ENCODE assay signal across 20 mouse cellular contexts in the genomic region with DNA sequence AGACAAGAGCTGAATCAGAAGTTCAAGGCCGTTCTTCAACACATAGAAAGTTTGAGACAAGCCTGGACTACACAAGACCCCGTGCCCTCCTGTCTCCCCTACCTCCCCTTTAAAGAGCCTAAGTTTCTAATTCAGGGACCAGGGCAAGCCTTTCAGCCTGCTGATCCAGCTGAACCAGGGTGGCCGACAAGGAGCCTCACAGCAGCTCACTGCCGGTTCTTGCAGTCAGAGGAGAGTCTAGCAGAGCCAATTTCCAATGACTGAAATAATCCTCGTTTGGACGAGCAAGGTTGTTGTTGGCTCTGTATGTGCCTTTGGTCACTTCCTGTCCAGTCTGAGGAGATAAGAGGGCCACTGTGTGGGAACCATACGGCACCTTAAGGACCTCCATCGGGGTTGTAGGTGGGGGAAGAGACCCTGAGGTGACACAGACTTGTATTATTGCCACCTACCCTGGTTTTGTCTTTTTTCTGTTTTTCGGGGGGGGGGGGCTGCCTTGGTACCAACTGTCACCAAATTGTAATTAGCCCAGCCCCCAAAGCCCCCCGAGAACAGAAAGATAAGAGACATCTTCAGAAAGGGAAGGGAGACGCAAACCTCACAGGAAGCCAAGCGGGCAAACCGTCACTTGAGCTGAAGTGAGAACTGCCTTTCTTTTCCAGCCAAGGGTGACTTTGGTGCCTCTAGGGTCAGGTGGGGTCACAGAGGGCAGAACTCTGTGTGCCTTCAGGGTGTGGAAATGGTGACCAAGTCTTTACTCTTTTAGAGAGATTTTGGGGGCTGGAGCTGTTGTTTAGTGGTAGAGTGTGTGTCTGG. TPM values are rescaled to one million over a fixed set of nuclear protein-coding genes. Genes with fewer than 3 reads are reported as not detected.
A peak's percentile ranks its signal among the peaks of the same experiment; 100 is the strongest.
DNase-seq lines count a peak whose midpoint lies in the region; ATAC-seq lines count a peak whose summit lies in the region.
"Had no signal": no experiment of that assay in that cellular context is flagged by ENCODE, and none has a peak within 500 bp of the region (broad histone marks: within the 10 kb centered on the region; RNA-seq: fewer than 3 reads in every experiment).

No protein-coding gene starts in this region.

- intact Hi-C loops in left cerebral cortex, postnatal 25 days (cut with DNase I) = no loop called here

- no peak overlapping the region for H3K4me2 ChIP-seq in liver, embryonic 13.5 days
- no peak overlapping the region for H3K4me2 ChIP-seq in liver, embryonic 11.5 days
- H3K4me2 ChIP-seq in intestine, embryonic 16.5 days (ENCODE audit: low read depth, low read length) = no peak overlapping the region
- H3K4me2 ChIP-seq: forebrain, embryonic 13.5 days; limb, embryonic 12.5 days; lung, embryonic 14.5 days; midbrain, embryonic 12.5 days had no signal

- H3K27ac ChIP-seq in liver, embryonic 13.5 days = peak overlapping the region; percentile 53; the same call in 1 of the 2 replicates
- no peak overlapping the region for H3K27ac ChIP-seq in liver, embryonic 11.5 days (ENCODE audit: low read depth, low read length)
- H3K27ac ChIP-seq in intestine, embryonic 16.5 days (ENCODE audit: low read length) = no peak overlapping the region
- H3K27ac ChIP-seq: forebrain, embryonic 13.5 days; hindbrain, postnatal 0 days; limb, embryonic 12.5 days; midbrain, embryonic 12.5 days had no signal

- no peak for ATAC-seq in liver, embryonic 13.5 days (ENCODE audit: low read depth)
- no peak for ATAC-seq in liver, embryonic 11.5 days (replicated peaks; ENCODE audit: low FRiP score)
- 0 out of 2 replicates have a peak, but pooled peaks have one; percentile 41 for ATAC-seq in megakaryocyte, adult 5-6 weeks (ENCODE audit: poor library complexity, severe bottlenecking)
- no peak for ATAC-seq in intestine, embryonic 16.5 days
- ATAC-seq: forebrain, embryonic 13.5 days; hindbrain, postnatal 0 days had no signal

- no peak overlapping the region for H3K4me3 ChIP-seq in liver, embryonic 13.5 days (replicated peaks)
- H3K4me3 ChIP-seq in liver, embryonic 11.5 days (ENCODE audit: low read depth, low read length) = no peak overlapping the region
- H3K4me3 ChIP-seq in intestine, embryonic 16.5 days (ENCODE audit: low read length) = no peak overlapping the region
- H3K4me3 ChIP-seq: forebrain, embryonic 13.5 days; limb, embryonic 12.5 days; midbrain, embryonic 12.5 days; myocyte had no signal

- no peaks in the 10 kb centered on the region for H3K36me3 ChIP-seq in liver, embryonic 13.5 days
- no peaks in the 10 kb centered on the region for H3K36me3 ChIP-seq in liver, embryonic 11.5 days (ENCODE audit: control insufficient read depth, insufficient read depth, low read length)
- no peaks in the 10 kb centered on the region for H3K36me3 ChIP-seq in intestine, embryonic 16.5 days (ENCODE audit: control insufficient read depth, insufficient read depth, low read length)
- H3K36me3 ChIP-seq: G1E; limb, embryonic 12.5 days; midbrain, embryonic 12.5 days had no signal

- no peak for DNase-seq in liver, embryonic 13.5 days
- DNase-seq in liver, embryonic 11.5 days (ENCODE audit: low spot score) = no peak
- peak; percentile 68 for DNase-seq in c-Kit-positive CD71-negative TER-119-negative erythroid progenitor cells, embryonic 14.5 days (ENCODE audit: low read depth)
- peak; percentile 75 for DNase-seq in thymus, postnatal 14 days
- DNase-seq in left cerebral cortex, postnatal 25 days (ENCODE audit: low spot score in 2 of 2) = no peak
- DNase-seq: adrenal gland, adult 8-10 months; cerebellum, adult 8-10 months; heart, adult 18-20 months; kidney, adult 8-10 months; kidney, postnatal 36 days; layer of hippocampus, postnatal 36 days; lung, embryonic 14.5 days had no signal

- no peak overlapping the region for H3K9ac ChIP-seq in liver, embryonic 13.5 days
- H3K9ac ChIP-seq in liver, embryonic 11.5 days (ENCODE audit: low read depth, low read length) = no peak overlapping the region
- no peak overlapping the region for H3K9ac ChIP-seq in intestine, embryonic 16.5 days (ENCODE audit: low read depth, low read length)
- H3K9ac ChIP-seq: forebrain, embryonic 13.5 days; limb, embryonic 12.5 days; lung, embryonic 14.5 days; midbrain, embryonic 12.5 days had no signal

- H3K4me1 ChIP-seq in liver, embryonic 13.5 days (replicated peaks) = peaks cover 44% of the 10 kb centered on the region
- peaks cover 11% of the 10 kb centered on the region for H3K4me1 ChIP-seq in liver, embryonic 11.5 days (replicated peaks; ENCODE audit: control insufficient read depth, insufficient read depth, low read length)
- peaks cover 8% of the 10 kb centered on the region for H3K4me1 ChIP-seq in intestine, embryonic 16.5 days (ENCODE audit: control insufficient read depth, insufficient read depth, low read length)

- H3K27me3 ChIP-seq in liver, embryonic 13.5 days = peaks cover 15% of the 10 kb centered on the region
- H3K27me3 ChIP-seq in liver, embryonic 11.5 days (replicated peaks; ENCODE audit: control insufficient read depth, insufficient read depth, low read length) = 0 out of 2 replicates have a peak, but pooled peaks cover under 1% of the 10 kb centered on the region
- H3K27me3 ChIP-seq in intestine, embryonic 16.5 days (replicated peaks; ENCODE audit: control insufficient read depth, insufficient read depth, low read length) = 0 out of 2 replicates have a peak, but pooled peaks cover 2% of the 10 kb centered on the region

- 22% methylated on average over 13 of the region's 13 CpGs for WGBS in liver, embryonic 13.5 days (ENCODE audit: insufficient replicate concordance)
- 32% methylated on average over 13 of the region's 13 CpGs for WGBS in liver, embryonic 11.5 days
- WGBS in intestine, embryonic 16.5 days = 68% methylated on average over 13 of the region's 13 CpGs

- H3K9me3 ChIP-seq in liver, embryonic 13.5 days (replicated peaks) = no peaks in the 10 kb centered on the region
- no peaks in the 10 kb centered on the region for H3K9me3 ChIP-seq in liver, embryonic 11.5 days (ENCODE audit: control insufficient read depth, low read length)
- no peaks in the 10 kb centered on the region for H3K9me3 ChIP-seq in intestine, embryonic 16.5 days (ENCODE audit: control insufficient read depth, low read length)
- H3K9me3 ChIP-seq: forebrain, embryonic 13.5 days; G1E; limb, embryonic 12.5 days; midbrain, embryonic 12.5 days had no signal

RNA-seq across cellular contexts. Expression of a gene that starts 58.1 kb away (rescaled TPM):
- 16.6 and 20.5 TPM in 2 replicates for polyA plus RNA-seq in liver, embryonic 13.5 days (2015; fragmentation: Nextera tagmentation; extraction: Ambion mirVana)
- polyA plus RNA-seq in liver, embryonic 11.5 days (2014; fragmentation: Nextera tagmentation; extraction: Ambion mirVana) = 45.8 and 50.0 TPM in 2 replicates
- total RNA-seq in megakaryocyte, adult 5-6 weeks (2015) = 74.0 and 88.0 TPM in 2 replicates
- 77.4 and 95.4 TPM in 2 replicates for total RNA-seq in megakaryocyte, adult 5-6 weeks (2017)
- 62.2 and 62.5 TPM in 2 replicates for polyA plus RNA-seq in intestine, embryonic 16.5 days (2015; fragmentation: Nextera tagmentation; extraction: Ambion mirVana)
- total RNA-seq in left cerebral cortex, postnatal 25 days (2021) = 100 to 1,000 TPM; 105 to 121 TPM

Comparison
In these comparisons a context has a peak if more than half of its experiments do, and no peak if none do; other contexts are left out.
1. DNase-seq: peak in c-Kit-positive CD71-negative TER-119-negative erythroid progenitor cells, embryonic 14.5 days (single experiment) and thymus, postnatal 14 days (single experiment); none in liver, embryonic 13.5 days (single experiment), liver, embryonic 11.5 days (single experiment) and left cerebral cortex, postnatal 25 days (0 of 2).